Mouse (Mus musculus): ENCODE measurements around the gene Krtap13. TPM values are rescaled to one million over a fixed set of nuclear protein-coding genes. Genes with fewer than 3 reads are reported as not detected.

The Krtap13 gene
- total and polyA plus RNA-seq, 3 experiments, result not detected

GRCm38 (mm10) chr16:88710757-88711156 lies 40.7 kb downstream of the Krtap13 start:
- no peaks in the 10 kb centered on the region for H3K79me2 ChIP-seq (ENCODE audit: control insufficient read depth, insufficient read depth, low read length, poor library complexity)
- DNase-seq (ENCODE audit: low read depth, low spot score), result peak; percentile 1
- no peaks in the 10 kb centered on the region for H3K9me3 ChIP-seq (replicated peaks; ENCODE audit: insufficient read depth, low read length)
- TF ChIP-seq EP300 (IDR thresholded peaks at IDR 0.05; ENCODE audit: low read depth in 1 of 2, low read length in 2 of 2), result no peak
- TF ChIP-seq POLR2AphosphoS5 (IDR thresholded peaks at IDR 0.05; ENCODE audit: borderline replicate concordance, low read depth, low read length), result no peak
- TF ChIP-seq ETS1 (IDR thresholded peaks at IDR 0.05; ENCODE audit: low read depth, low read length), result no peak
- TF ChIP-seq CHD1 (IDR thresholded peaks at IDR 0.05; ENCODE audit: low read depth, low read length), result no peak
- TF ChIP-seq UBTF (IDR thresholded peaks at IDR 0.05; ENCODE audit: borderline replicate concordance, insufficient read depth, low read depth, low read length), result no peak
- no peak for TF ChIP-seq CTCF (IDR thresholded peaks at IDR 0.05 in 2 of 3, conservative IDR thresholded peaks at IDR 0.05 in 1 of 3; ENCODE audit: control insufficient read depth in 1 of 3, insufficient read depth in 1 of 3, low read depth in 2 of 3, low read length in 3 of 3, poor library complexity in 1 of 3, severe bottlenecking in 1 of 3)
- no peak for TF ChIP-seq GABPA (IDR thresholded peaks at IDR 0.05; ENCODE audit: low read depth, low read length)
- no peak for TF ChIP-seq TBP (IDR thresholded peaks at IDR 0.05; ENCODE audit: low read depth, low read length)
- TF ChIP-seq SIN3A (IDR thresholded peaks at IDR 0.05; ENCODE audit: low read length), result no peak
- no peak for TF ChIP-seq USF2 (IDR thresholded peaks at IDR 0.05; ENCODE audit: borderline replicate concordance in 1 of 2, insufficient read depth in 1 of 2, low read depth in 1 of 2, low read length in 2 of 2)
- no peak for TF ChIP-seq ELF1 (IDR thresholded peaks at IDR 0.05; ENCODE audit: low read depth, low read length)
- no peak for TF ChIP-seq ZNF384 (IDR thresholded peaks at IDR 0.05; ENCODE audit: low read depth, low read length)
- no peak for TF ChIP-seq RCOR1 (IDR thresholded peaks at IDR 0.05; ENCODE audit: low read depth, low read length)
- TF ChIP-seq MAX (IDR thresholded peaks at IDR 0.05; ENCODE audit: low read length), result no peak
- no peak overlapping the region for H3K27ac ChIP-seq (ENCODE audit: control insufficient read depth, low read depth, low read length)
- H3K27me3 ChIP-seq (ENCODE audit: control insufficient read depth in 1 of 2, insufficient read depth in 2 of 2, low read length in 2 of 2), result no peaks in the 10 kb centered on the region
- no peak overlapping the region for H3K4me3 ChIP-seq (ENCODE audit: control insufficient read depth in 1 of 2, insufficient read depth in 1 of 2, low read depth in 2 of 2, low read length in 2 of 2)
- H3K4me1 ChIP-seq (ENCODE audit: control insufficient read depth in 1 of 2, insufficient read depth in 2 of 2, low read length in 2 of 2), result no peaks in the 10 kb centered on the region
- H3K36me3 ChIP-seq (ENCODE audit: control insufficient read depth in 1 of 2, insufficient read depth in 2 of 2, low read length in 2 of 2), result no peaks in the 10 kb centered on the region
- no peak overlapping the region for H3K9ac ChIP-seq (ENCODE audit: control insufficient read depth, low read depth, low read length, poor library complexity, severe bottlenecking)

GRCm38 (mm10) chr16:88707496-88708012 lies 43.9 kb downstream of the Krtap13 start, which contains the start of gene 2310061N02Rik:
2310061N02Rik (minus strand) TSS chr16:88707962.
- TF ChIP-seq ELF1 (IDR thresholded peaks at IDR 0.05; ENCODE audit: low read depth, low read length) (no peak), ETS1 (IDR thresholded peaks at IDR 0.05; ENCODE audit: low read depth, low read length) (no peak), NELFE (IDR thresholded peaks at IDR 0.05; ENCODE audit: low read depth, low read length) (no peak), JUND (IDR thresholded peaks at IDR 0.05; ENCODE audit: low read depth, low read length) (no peak), ZKSCAN1 (IDR thresholded peaks at IDR 0.05; ENCODE audit: low read depth, low read length) (no peak), USF1 (IDR thresholded peaks at IDR 0.05; ENCODE audit: low read depth, low read length) (no peak), MYB (IDR thresholded peaks at IDR 0.05; ENCODE audit: low read depth, low read length) (no peak), SMC3 (IDR thresholded peaks at IDR 0.05; ENCODE audit: low read depth, low read length) (no peak), RAD21 (IDR thresholded peaks at IDR 0.05; ENCODE audit: low read depth, low read length) (no peak), RCOR1 (IDR thresholded peaks at IDR 0.05; ENCODE audit: low read depth, low read length) (no peak), UBTF (IDR thresholded peaks at IDR 0.05; ENCODE audit: borderline replicate concordance, insufficient read depth, low read depth, low read length) (no peak)
- H3K36me3 ChIP-seq (ENCODE audit: control insufficient read depth in 1 of 2, insufficient read depth in 2 of 2, low read length in 2 of 2), result no peaks in the 10 kb centered on the region
- H3K27me3 ChIP-seq (ENCODE audit: control insufficient read depth in 1 of 2, insufficient read depth in 2 of 2, low read length in 2 of 2), result no peaks in the 10 kb centered on the region
- no peak for DNase-seq (ENCODE audit: low read depth, low spot score)
- no peaks in the 10 kb centered on the region for H3K79me2 ChIP-seq (ENCODE audit: control insufficient read depth, insufficient read depth, low read length, poor library complexity)
- no peaks in the 10 kb centered on the region for H3K4me1 ChIP-seq (ENCODE audit: control insufficient read depth in 1 of 2, insufficient read depth in 2 of 2, low read length in 2 of 2)
- H3K27ac ChIP-seq (ENCODE audit: control insufficient read depth, low read depth, low read length), result no peak within 1 kb of the TSS
- H3K9ac ChIP-seq (ENCODE audit: control insufficient read depth, low read depth, low read length, poor library complexity, severe bottlenecking), result no peak within 1 kb of the TSS
- H3K9me3 ChIP-seq (replicated peaks; ENCODE audit: insufficient read depth, low read length), result no peaks in the 10 kb centered on the region
- no peak within 1 kb of the TSS for H3K4me3 ChIP-seq (ENCODE audit: control insufficient read depth in 1 of 2, insufficient read depth in 1 of 2, low read depth in 2 of 2, low read length in 2 of 2)

Data from MEL (cell line).